Mouse (Mus musculus): ENCODE data around the gene Dnah2. TPM values are rescaled to one million over a fixed set of nuclear protein-coding genes. Genes with fewer than 3 reads are reported as not detected.

Gene Dnah2
- polyA plus RNA-seq, 1 experiment from 2014 or later: 8.7 TPM

DNA sequence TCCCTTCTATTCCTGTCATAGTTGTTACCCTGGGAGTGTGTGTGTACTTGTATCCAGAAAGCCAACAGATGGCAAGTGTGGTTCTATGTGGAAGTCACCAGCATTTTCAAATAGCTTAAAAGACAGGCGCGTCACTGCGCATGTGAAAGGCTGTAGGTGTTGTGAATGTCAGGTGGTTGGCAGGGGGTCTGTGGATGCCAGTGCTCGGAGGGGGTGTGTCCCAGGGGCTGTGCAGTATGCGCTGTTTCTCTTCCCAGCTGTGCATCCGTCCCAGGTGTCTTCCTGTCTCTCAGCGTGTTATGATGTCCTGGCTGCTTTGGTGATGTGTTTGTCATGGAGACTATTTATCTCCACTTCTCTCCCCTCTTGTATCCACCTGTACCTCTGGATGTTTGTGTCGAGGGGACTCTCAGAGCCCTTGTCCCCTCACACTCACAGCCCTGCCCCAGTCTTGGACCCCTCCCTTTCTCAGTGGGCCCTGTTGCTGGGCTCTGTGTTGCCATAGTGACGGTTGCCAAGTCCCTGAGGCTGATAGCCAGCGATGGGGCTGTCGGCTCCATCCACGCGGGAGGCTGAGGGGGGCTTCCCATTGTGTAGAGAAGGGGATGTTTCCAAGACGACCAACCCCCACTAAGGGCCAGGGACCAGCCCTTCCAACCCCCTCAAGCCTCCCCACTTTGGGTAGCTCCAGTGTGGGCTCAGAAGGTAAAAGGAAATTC lies 3.9 kb upstream of the Dnah2 start:
- no peak for TF ChIP-seq CTCF (IDR thresholded peaks at IDR 0.05; ENCODE audit: low read depth)
- Histone ChIP-seq H3K4me3 (ENCODE audit: low read depth, low read length) (no peak overlapping the region), H3K4me2 (replicated peaks; ENCODE audit: low read depth) (no peak overlapping the region), H3K9ac (ENCODE audit: low read depth, low read length) (no peak overlapping the region), H3K9me3 (ENCODE audit: control insufficient read depth) (no peaks in the 10 kb centered on the region), H3K4me1 (replicated peaks; ENCODE audit: control insufficient read depth, insufficient read depth, low read length) (no peaks in the 10 kb centered on the region), H3K27me3 (replicated peaks; ENCODE audit: control insufficient read depth, insufficient read depth, low read length) (no peaks in the 10 kb centered on the region; the same call in 1 of the 2 replicates), H3K36me3 (ENCODE audit: control insufficient read depth, insufficient read depth) (no peaks in the 10 kb centered on the region), H3K27ac (ENCODE audit: low read depth, low read length) (no peak overlapping the region)
- whole genome bisulfite sequencing: 28% methylated on average over 14 of the region's 14 CpGs
- no peak for ATAC-seq

GRCm38 (mm10) chr11:69551310-69551709 lies 2.4 kb upstream of the Dnah2 start:
- Histone ChIP-seq H3K4me3 (ENCODE audit: low read depth, low read length) (no peak overlapping the region), H3K9ac (ENCODE audit: low read depth, low read length) (no peak overlapping the region), H3K27me3 (replicated peaks; ENCODE audit: control insufficient read depth, insufficient read depth, low read length) (no peaks in the 10 kb centered on the region), H3K4me2 (replicated peaks; ENCODE audit: low read depth) (no peak overlapping the region), H3K9me3 (ENCODE audit: control insufficient read depth) (no peaks in the 10 kb centered on the region), H3K27ac (ENCODE audit: low read depth, low read length) (no peak overlapping the region), H3K36me3 (ENCODE audit: control insufficient read depth, insufficient read depth) (no peaks in the 10 kb centered on the region), H3K4me1 (replicated peaks; ENCODE audit: control insufficient read depth, insufficient read depth, low read length) (0 out of 2 replicates have a peak, but pooled peaks cover 2% of the 10 kb centered on the region)
- no peak for ATAC-seq
- 75% methylated on average over 4 of the region's 4 CpGs for WGBS
- TF ChIP-seq CTCF (IDR thresholded peaks at IDR 0.05; ENCODE audit: low read depth): no peak

DNA sequence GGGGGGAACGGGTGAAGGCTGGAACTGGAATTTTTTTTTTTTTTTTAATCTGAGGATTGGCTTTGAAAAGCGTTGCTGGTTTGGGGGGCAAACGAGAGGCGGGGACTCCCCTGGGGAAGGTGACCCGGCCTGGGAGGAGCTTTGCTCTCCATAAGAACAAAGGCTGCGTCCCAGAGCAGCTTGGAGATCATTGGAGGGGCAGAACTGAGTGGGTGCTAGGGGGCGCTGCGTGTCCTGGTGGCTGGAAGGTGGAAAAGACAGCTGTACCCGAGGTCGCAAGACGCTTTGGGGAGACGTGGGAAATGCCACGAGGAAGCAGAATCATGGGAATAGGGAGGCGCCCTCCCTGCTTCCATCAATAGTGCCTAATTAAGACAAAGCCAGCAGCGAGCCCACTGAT lies 1.8 kb downstream of the Dnah2 start:
- Histone ChIP-seq H3K4me3 (ENCODE audit: low read depth, low read length) (peak overlapping the region; percentile 53), H3K4me1 (replicated peaks; ENCODE audit: control insufficient read depth, insufficient read depth, low read length) (0 out of 2 replicates have a peak, but pooled peaks cover 4% of the 10 kb centered on the region), H3K4me2 (replicated peaks; ENCODE audit: low read depth) (peak overlapping the region; percentile 83), H3K36me3 (ENCODE audit: control insufficient read depth, insufficient read depth) (no peaks in the 10 kb centered on the region), H3K27me3 (replicated peaks; ENCODE audit: control insufficient read depth, insufficient read depth, low read length) (no peaks in the 10 kb centered on the region), H3K27ac (ENCODE audit: low read depth, low read length) (peak overlapping the region; percentile 62), H3K9me3 (ENCODE audit: control insufficient read depth) (no peaks in the 10 kb centered on the region), H3K9ac (ENCODE audit: low read depth, low read length) (peak overlapping the region; percentile 38)
- WGBS: 1% methylated on average over 15 of the region's 15 CpGs
- peak; percentile 66 for TF ChIP-seq CTCF (IDR thresholded peaks at IDR 0.05; ENCODE audit: low read depth)
- peak; percentile 28 for ATAC-seq

- peak; percentile 66 for ATAC-seq
- peak overlapping the region; percentile 53 for H3K4me3 ChIP-seq (ENCODE audit: low read depth, low read length)
- no peaks in the 10 kb centered on the region for H3K36me3 ChIP-seq (ENCODE audit: control insufficient read depth, insufficient read depth)
- peak overlapping the region; percentile 83 for H3K4me2 ChIP-seq (replicated peaks; ENCODE audit: low read depth)
- TF ChIP-seq CTCF (IDR thresholded peaks at IDR 0.05; ENCODE audit: low read depth): peak; percentile 73
- no peaks in the 10 kb centered on the region for H3K27me3 ChIP-seq (replicated peaks; ENCODE audit: control insufficient read depth, insufficient read depth, low read length)
- H3K27ac ChIP-seq (ENCODE audit: low read depth, low read length): peak overlapping the region; percentile 62
- peak overlapping the region; percentile 38 for H3K9ac ChIP-seq (ENCODE audit: low read depth, low read length)
- H3K4me1 ChIP-seq (replicated peaks; ENCODE audit: control insufficient read depth, insufficient read depth, low read length): 0 out of 2 replicates have a peak, but pooled peaks cover 4% of the 10 kb centered on the region
- under 1% methylated on average over 44 of the region's 44 CpGs for WGBS
- no peaks in the 10 kb centered on the region for H3K9me3 ChIP-seq (ENCODE audit: control insufficient read depth)
These were observed 2.4 kb downstream of the Dnah2 start for GRCm38 (mm10) chr11:69546423-69547053.

DNA sequence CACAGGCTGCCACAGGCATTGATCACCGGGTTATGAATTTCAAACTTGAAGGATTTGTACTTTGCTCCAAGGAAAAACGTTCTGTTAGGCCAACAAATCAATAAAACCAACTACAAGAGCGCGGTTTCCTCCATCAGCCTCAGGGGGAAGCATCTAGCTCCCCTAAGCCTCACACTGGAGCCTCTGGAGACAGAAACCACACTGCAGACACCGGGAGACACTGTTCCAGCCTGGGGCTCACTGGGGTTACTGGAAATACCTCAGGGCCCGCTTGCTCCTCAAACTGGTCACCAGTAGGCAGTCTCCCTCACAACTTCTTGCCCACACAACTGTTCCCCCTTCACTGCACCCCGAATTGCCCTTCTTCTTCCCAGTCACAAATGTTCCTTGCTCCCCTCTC lies 3.0 kb downstream of the Dnah2 start:
- Histone ChIP-seq H3K4me1 (replicated peaks; ENCODE audit: control insufficient read depth, insufficient read depth, low read length) (0 out of 2 replicates have a peak, but pooled peaks cover 4% of the 10 kb centered on the region), H3K9me3 (ENCODE audit: control insufficient read depth) (no peaks in the 10 kb centered on the region), H3K9ac (ENCODE audit: low read depth, low read length) (peak overlapping the region; percentile 38), H3K27me3 (replicated peaks; ENCODE audit: control insufficient read depth, insufficient read depth, low read length) (no peaks in the 10 kb centered on the region), H3K4me2 (replicated peaks; ENCODE audit: low read depth) (peak overlapping the region; percentile 83), H3K27ac (ENCODE audit: low read depth, low read length) (peak overlapping the region; percentile 62; the same call in 1 of the 2 replicates), H3K36me3 (ENCODE audit: control insufficient read depth, insufficient read depth) (no peaks in the 10 kb centered on the region), H3K4me3 (ENCODE audit: low read depth, low read length) (peak overlapping the region; percentile 53)
- ATAC-seq: no peak; the same call in 1 of the 2 replicates
- 12% methylated on average over 7 of the region's 7 CpGs for WGBS
- TF ChIP-seq CTCF (IDR thresholded peaks at IDR 0.05; ENCODE audit: low read depth): no peak; the same call in 1 of the 2 replicates

- 60% methylated on average over 3 of the region's 3 CpGs for WGBS
- H3K4me1 ChIP-seq (replicated peaks; ENCODE audit: control insufficient read depth, insufficient read depth, low read length): 0 out of 2 replicates have a peak, but pooled peaks cover 4% of the 10 kb centered on the region
- H3K36me3 ChIP-seq (ENCODE audit: control insufficient read depth, insufficient read depth): no peaks in the 10 kb centered on the region
- H3K27ac ChIP-seq (ENCODE audit: low read depth, low read length): no peak overlapping the region
- no peaks in the 10 kb centered on the region for H3K27me3 ChIP-seq (replicated peaks; ENCODE audit: control insufficient read depth, insufficient read depth, low read length)
- no peak for ATAC-seq
- H3K9ac ChIP-seq (ENCODE audit: low read depth, low read length): no peak overlapping the region
- no peaks in the 10 kb centered on the region for H3K9me3 ChIP-seq (ENCODE audit: control insufficient read depth)
- H3K4me2 ChIP-seq (replicated peaks; ENCODE audit: low read depth): no peak overlapping the region
- no peak overlapping the region for H3K4me3 ChIP-seq (ENCODE audit: low read depth, low read length)
- TF ChIP-seq CTCF (IDR thresholded peaks at IDR 0.05; ENCODE audit: low read depth): no peak
These were observed 5.3 kb downstream of the Dnah2 start for GRCm38 (mm10) chr11:69543598-69543997.
